Mouse (Mus musculus): ENCODE results near the gene Aldh1a1. TPM values are rescaled to one million over a fixed set of nuclear protein-coding genes. Genes with fewer than 3 reads are reported as not detected.

The Aldh1a1 gene
- 190 and 242 TPM in 2 replicates for polyA plus RNA-seq (2012; rRNA removed)

- Histone ChIP-seq H3K4me3 (replicated peaks; ENCODE audit: extremely low read depth, low read depth, low read length) (peak within 1 kb of the TSS; percentile 38), H3K4me1 (ENCODE audit: control insufficient read depth, insufficient read depth, low read length) (no peaks in the 10 kb centered on the region)
- DNase-seq = no peak
- 52% methylated on average over 2 of the region's 2 CpGs for WGBS
- TF ChIP-seq POLR2A (IDR thresholded peaks at IDR 0.05; ENCODE audit: borderline replicate concordance, extremely low read depth, low read depth, low read length) = no peak
- TF ChIP-seq CTCF (IDR thresholded peaks at IDR 0.05; ENCODE audit: insufficient read depth, low read length) = no peak
Observed at GRCm38 (mm10) chr19:20492491-20492890, at the start of gene Aldh1a1. Gene Aldh1a1 (plus strand): TSS chr19:20492715.

GRCm38 (mm10) chr19:20447807-20448206, 44.7 kb upstream of the Aldh1a1 start:
- DNase-seq = no peak
- no peak overlapping the region for H3K4me3 ChIP-seq (replicated peaks; ENCODE audit: extremely low read depth, low read depth, low read length)
- 55% methylated on average over 2 of the region's 2 CpGs for WGBS
- no peaks in the 10 kb centered on the region for H3K4me1 ChIP-seq (ENCODE audit: control insufficient read depth, insufficient read depth, low read length)
- TF ChIP-seq CTCF (IDR thresholded peaks at IDR 0.05; ENCODE audit: insufficient read depth, low read length) (no peak), POLR2A (IDR thresholded peaks at IDR 0.05; ENCODE audit: borderline replicate concordance, extremely low read depth, low read depth, low read length) (no peak)

- no peaks in the 10 kb centered on the region for H3K4me1 ChIP-seq (ENCODE audit: control insufficient read depth, insufficient read depth, low read length)
- TF ChIP-seq CTCF (IDR thresholded peaks at IDR 0.05; ENCODE audit: insufficient read depth, low read length) = no peak
- no peak for TF ChIP-seq POLR2A (IDR thresholded peaks at IDR 0.05; ENCODE audit: borderline replicate concordance, extremely low read depth, low read depth, low read length)
- no peak for DNase-seq
- H3K4me3 ChIP-seq (replicated peaks; ENCODE audit: extremely low read depth, low read depth, low read length) = no peak overlapping the region
Observed at GRCm38 (mm10) chr19:20449546-20449945, 43.0 kb upstream of the Aldh1a1 start.

GRCm38 (mm10) chr19:20451045-20451444, 41.5 kb upstream of the Aldh1a1 start:
- DNase-seq = no peak
- TF ChIP-seq CTCF (IDR thresholded peaks at IDR 0.05; ENCODE audit: insufficient read depth, low read length) (no peak), POLR2A (IDR thresholded peaks at IDR 0.05; ENCODE audit: borderline replicate concordance, extremely low read depth, low read depth, low read length) (no peak)
- WGBS = 66% methylated on average over 7 of the region's 7 CpGs
- Histone ChIP-seq H3K4me1 (ENCODE audit: control insufficient read depth, insufficient read depth, low read length) (no peaks in the 10 kb centered on the region), H3K4me3 (replicated peaks; ENCODE audit: extremely low read depth, low read depth, low read length) (no peak overlapping the region)

- Histone ChIP-seq H3K4me1 (ENCODE audit: control insufficient read depth, insufficient read depth, low read length) (no peaks in the 10 kb centered on the region), H3K4me3 (replicated peaks; ENCODE audit: extremely low read depth, low read depth, low read length) (no peak overlapping the region)
- 20% methylated on average over 1 of the region's 1 CpGs for WGBS
- no peak for DNase-seq
- no peak for TF ChIP-seq CTCF (IDR thresholded peaks at IDR 0.05; ENCODE audit: insufficient read depth, low read length)
- no peak for TF ChIP-seq POLR2A (IDR thresholded peaks at IDR 0.05; ENCODE audit: borderline replicate concordance, extremely low read depth, low read depth, low read length)
Observed at GRCm38 (mm10) chr19:20484497-20484896, 8.0 kb upstream of the Aldh1a1 start.

GRCm38 (mm10) chr19:20491950-20492349, 565 bp upstream of the Aldh1a1 start:
- TF ChIP-seq CTCF (IDR thresholded peaks at IDR 0.05; ENCODE audit: insufficient read depth, low read length) (no peak), POLR2A (IDR thresholded peaks at IDR 0.05; ENCODE audit: borderline replicate concordance, extremely low read depth, low read depth, low read length) (no peak)
- 50% methylated on average over 4 of the region's 4 CpGs for WGBS
- no peak overlapping the region for H3K4me3 ChIP-seq (replicated peaks; ENCODE audit: extremely low read depth, low read depth, low read length)
- H3K4me1 ChIP-seq (ENCODE audit: control insufficient read depth, insufficient read depth, low read length) = no peaks in the 10 kb centered on the region
- DNase-seq = no peak

- Histone ChIP-seq H3K4me3 (replicated peaks; ENCODE audit: extremely low read depth, low read depth, low read length) (no peak overlapping the region), H3K4me1 (ENCODE audit: control insufficient read depth, insufficient read depth, low read length) (no peaks in the 10 kb centered on the region)
- DNase-seq = no peak
- TF ChIP-seq CTCF (IDR thresholded peaks at IDR 0.05; ENCODE audit: insufficient read depth, low read length) = no peak
- no peak for TF ChIP-seq POLR2A (IDR thresholded peaks at IDR 0.05; ENCODE audit: borderline replicate concordance, extremely low read depth, low read depth, low read length)
Observed at GRCm38 (mm10) chr19:20496476-20496875, 4.0 kb downstream of the Aldh1a1 start.

- no peak for TF ChIP-seq CTCF (IDR thresholded peaks at IDR 0.05; ENCODE audit: insufficient read depth, low read length)
- TF ChIP-seq POLR2A (IDR thresholded peaks at IDR 0.05; ENCODE audit: borderline replicate concordance, extremely low read depth, low read depth, low read length) = no peak
- Histone ChIP-seq H3K4me1 (ENCODE audit: control insufficient read depth, insufficient read depth, low read length) (no peaks in the 10 kb centered on the region; the same call in 1 of the 2 replicates), H3K4me3 (replicated peaks; ENCODE audit: extremely low read depth, low read depth, low read length) (no peak overlapping the region)
- no peak for DNase-seq
Observed at GRCm38 (mm10) chr19:20505359-20505758, 12.8 kb downstream of the Aldh1a1 start.

- no peak for DNase-seq
- H3K4me3 ChIP-seq (replicated peaks; ENCODE audit: extremely low read depth, low read depth, low read length) = no peak overlapping the region
- TF ChIP-seq CTCF (IDR thresholded peaks at IDR 0.05; ENCODE audit: insufficient read depth, low read length) (no peak), POLR2A (IDR thresholded peaks at IDR 0.05; ENCODE audit: borderline replicate concordance, extremely low read depth, low read depth, low read length) (no peak)
- WGBS = 55% methylated on average over 9 of the region's 9 CpGs
- H3K4me1 ChIP-seq (ENCODE audit: control insufficient read depth, insufficient read depth, low read length) = no peaks in the 10 kb centered on the region; the same call in 1 of the 2 replicates
Observed at GRCm38 (mm10) chr19:20506936-20507615, 14.6 kb downstream of the Aldh1a1 start.

GRCm38 (mm10) chr19:20508609-20509008, 16.1 kb downstream of the Aldh1a1 start:
- H3K4me1 ChIP-seq (ENCODE audit: control insufficient read depth, insufficient read depth, low read length) = no peaks in the 10 kb centered on the region; the same call in 1 of the 2 replicates
- TF ChIP-seq POLR2A (IDR thresholded peaks at IDR 0.05; ENCODE audit: borderline replicate concordance, extremely low read depth, low read depth, low read length) (no peak), CTCF (IDR thresholded peaks at IDR 0.05; ENCODE audit: insufficient read depth, low read length) (no peak)
- no peak overlapping the region for H3K4me3 ChIP-seq (replicated peaks; ENCODE audit: extremely low read depth, low read depth, low read length)
- WGBS = 27% methylated on average over 4 of the region's 4 CpGs
- no peak for DNase-seq
